Mouse (Mus musculus): ENCODE measurements around the gene Mgat1. TPM values are rescaled to one million over a fixed set of nuclear protein-coding genes. Genes with fewer than 3 reads are reported as not detected.
"Not testable (repeated sequence)": the region's sequence is repeated elsewhere in the genome, so short reads cannot be mapped to it uniquely, and the experiment has no call there.

Mgat1 gene
- polyA plus RNA-seq, 1 experiment from 2014 or later, result 39.0 TPM

DNA sequence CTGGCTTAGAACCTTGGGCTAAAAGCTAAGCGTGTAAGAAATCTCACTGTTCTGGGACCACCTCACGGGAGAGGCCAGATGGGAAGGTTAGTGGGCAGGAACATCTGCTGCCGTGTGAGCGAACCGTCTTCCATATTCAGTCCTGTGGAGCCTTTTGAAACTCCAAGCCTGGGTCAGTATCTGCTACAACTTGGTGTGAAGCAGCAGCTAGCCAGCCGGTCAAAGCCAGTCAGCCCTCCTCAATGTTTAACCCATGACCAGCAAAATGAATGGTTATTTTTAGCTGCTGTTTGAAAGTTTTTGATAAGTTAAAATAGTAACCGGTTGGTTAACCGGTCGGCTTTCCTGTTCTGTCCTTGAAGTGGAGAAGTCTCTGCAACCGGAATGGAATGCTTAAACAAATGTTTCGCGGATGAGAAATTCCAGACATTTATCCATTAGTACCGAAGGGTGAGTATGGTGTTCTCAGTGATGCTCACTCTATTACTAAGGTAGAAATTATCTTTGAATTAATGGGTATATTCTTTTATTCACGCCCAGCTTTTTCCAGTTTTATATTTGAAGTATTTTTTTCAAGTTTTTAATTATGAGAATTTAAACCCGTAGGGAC, 24.1 kb downstream of the Mgat1 start:
- WGBS, result 88% methylated on average over 15 of the region's 15 CpGs
- no peak overlapping the region for H3K9ac ChIP-seq (replicated peaks)
- no peak overlapping the region for H3K4me3 ChIP-seq
- no peak for ATAC-seq (ENCODE audit: low FRiP score, low read depth)
- no peaks in the 10 kb centered on the region for H3K4me1 ChIP-seq
- H3K27me3 ChIP-seq, result no peaks in the 10 kb centered on the region
- no peaks in the 10 kb centered on the region for H3K9me3 ChIP-seq
- H3K36me3 ChIP-seq, result no peaks in the 10 kb centered on the region
- no peak overlapping the region for H3K4me2 ChIP-seq (replicated peaks)
- H3K27ac ChIP-seq (replicated peaks), result no peak overlapping the region

DNA sequence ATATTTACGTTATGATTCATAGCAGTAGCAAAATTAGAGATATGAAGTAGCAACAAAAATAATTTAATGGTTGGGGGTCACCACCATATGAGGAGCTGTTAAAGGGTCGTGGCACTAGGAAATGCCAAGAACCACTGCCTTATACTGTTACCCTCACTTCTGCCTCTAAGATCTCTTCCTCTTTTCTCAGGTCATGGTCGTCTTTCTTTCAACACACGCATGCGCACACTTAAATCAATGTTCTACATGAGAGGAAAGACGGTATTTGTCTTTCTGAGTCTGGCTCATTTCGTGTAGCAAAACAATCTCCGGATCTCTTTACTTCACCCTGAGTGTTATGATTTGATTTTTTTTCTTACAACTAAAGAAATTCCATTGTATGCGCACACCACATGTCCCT, 25.8 kb downstream of the Mgat1 start:
- Histone ChIP-seq H3K27ac (replicated peaks) (no peak overlapping the region), H3K4me3 (no peak overlapping the region), H3K4me1 (peaks cover 2% of the 10 kb centered on the region; the same call in 1 of the 2 replicates), H3K9me3 (no peaks in the 10 kb centered on the region), H3K9ac (replicated peaks) (no peak overlapping the region), H3K36me3 (no peaks in the 10 kb centered on the region), H3K4me2 (replicated peaks) (no peak overlapping the region), H3K27me3 (no peaks in the 10 kb centered on the region)
- ATAC-seq (ENCODE audit: low FRiP score, low read depth), result no peak
- 94% methylated on average over 9 of the region's 9 CpGs for WGBS

DNA sequence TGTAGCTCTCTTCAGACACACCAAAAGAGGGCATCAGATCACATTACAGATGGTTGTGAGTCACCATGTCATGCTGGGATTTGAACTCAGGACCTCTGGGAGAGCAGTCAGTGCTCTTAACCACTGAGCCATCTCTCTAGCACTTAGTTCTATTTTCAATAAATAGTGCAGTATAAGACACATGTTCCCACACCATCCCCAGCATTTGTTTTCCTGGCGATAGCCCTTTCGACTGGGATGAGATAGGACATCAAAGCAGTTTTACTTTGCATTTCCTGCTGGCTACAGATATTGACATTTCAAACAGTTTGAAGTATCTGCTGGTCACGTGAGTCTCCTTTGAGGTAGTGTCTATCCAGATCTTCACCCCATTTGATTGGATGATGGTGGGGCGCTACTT, 26.4 kb downstream of the Mgat1 start:
- H3K4me1 ChIP-seq, result peaks cover 2% of the 10 kb centered on the region; the same call in 1 of the 2 replicates
- H3K27me3 ChIP-seq, result no peaks in the 10 kb centered on the region
- no peak overlapping the region for H3K27ac ChIP-seq (replicated peaks)
- H3K9me3 ChIP-seq, result no peaks in the 10 kb centered on the region
- WGBS, result 88% methylated on average over 4 of the region's 4 CpGs
- no peak overlapping the region for H3K4me3 ChIP-seq
- H3K4me2 ChIP-seq (replicated peaks), result no peak overlapping the region
- no peaks in the 10 kb centered on the region for H3K36me3 ChIP-seq
- no peak for ATAC-seq (ENCODE audit: low FRiP score, low read depth)
- H3K9ac ChIP-seq (replicated peaks), result no peak overlapping the region

DNA sequence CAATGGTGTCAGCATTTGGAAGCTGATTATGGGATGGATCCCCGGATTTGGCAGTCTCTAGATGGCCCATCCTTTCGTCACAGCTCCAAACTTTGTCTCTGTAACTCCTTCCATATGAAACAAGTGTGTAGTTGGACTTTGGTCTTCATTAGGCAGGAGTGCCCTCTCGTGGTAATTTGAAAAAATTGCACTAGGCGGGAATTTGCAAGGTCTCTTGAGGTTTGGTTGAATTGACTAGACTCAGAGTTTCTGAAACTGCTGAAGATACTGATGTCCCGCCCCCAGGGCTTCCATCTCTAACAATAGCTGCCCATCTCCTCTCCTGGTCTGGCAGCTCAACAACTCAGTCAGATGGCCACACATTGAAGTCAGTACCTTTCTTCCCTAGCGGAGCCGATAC, 27.3 kb downstream of the Mgat1 start:
- no peaks in the 10 kb centered on the region for H3K27me3 ChIP-seq
- H3K4me2 ChIP-seq (replicated peaks), result no peak overlapping the region
- no peaks in the 10 kb centered on the region for H3K36me3 ChIP-seq
- peaks cover 2% of the 10 kb centered on the region; the same call in 1 of the 2 replicates for H3K4me1 ChIP-seq
- H3K9me3 ChIP-seq, result no peaks in the 10 kb centered on the region
- no peak overlapping the region for H3K27ac ChIP-seq (replicated peaks)
- 34% methylated on average over 7 of the region's 7 CpGs for WGBS
- no peak overlapping the region for H3K4me3 ChIP-seq
- H3K9ac ChIP-seq (replicated peaks), result no peak overlapping the region
- peak; percentile 52 for ATAC-seq (ENCODE audit: low FRiP score, low read depth)

DNA sequence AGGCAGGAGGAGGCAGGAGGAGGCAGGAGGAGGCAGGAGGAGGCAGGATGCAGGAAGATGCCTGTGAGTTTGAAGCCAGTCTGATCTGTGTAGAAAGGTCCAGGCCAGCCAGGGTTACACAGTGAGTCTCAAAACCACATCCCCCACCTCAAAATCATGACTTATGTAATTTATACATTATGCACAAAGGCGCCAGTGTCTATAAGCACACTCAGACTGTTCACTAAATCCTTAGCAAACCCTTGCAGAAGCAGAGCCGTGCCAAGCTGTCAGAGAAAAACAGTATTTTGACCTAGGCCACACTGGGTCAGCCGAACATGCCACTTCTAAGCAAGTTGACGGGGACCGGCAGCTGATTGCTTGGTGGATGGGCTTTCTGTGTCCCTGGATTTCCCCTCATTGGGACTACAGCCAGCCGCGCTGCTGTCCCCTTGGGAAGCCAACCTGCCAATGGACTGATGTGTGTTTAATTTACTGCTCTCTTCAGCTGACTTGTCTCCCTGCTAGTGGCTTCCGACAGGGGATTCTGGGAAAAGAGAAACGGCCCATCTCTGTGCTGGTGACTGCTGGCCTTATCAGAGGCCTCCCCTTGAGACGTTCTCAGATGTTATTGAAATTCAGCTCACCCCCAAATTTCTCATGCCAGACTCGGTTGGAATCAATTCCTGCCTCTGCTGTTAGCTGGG, 30.0 kb downstream of the Mgat1 start:
- WGBS, result 64% methylated on average over 11 of the region's 11 CpGs

DNA sequence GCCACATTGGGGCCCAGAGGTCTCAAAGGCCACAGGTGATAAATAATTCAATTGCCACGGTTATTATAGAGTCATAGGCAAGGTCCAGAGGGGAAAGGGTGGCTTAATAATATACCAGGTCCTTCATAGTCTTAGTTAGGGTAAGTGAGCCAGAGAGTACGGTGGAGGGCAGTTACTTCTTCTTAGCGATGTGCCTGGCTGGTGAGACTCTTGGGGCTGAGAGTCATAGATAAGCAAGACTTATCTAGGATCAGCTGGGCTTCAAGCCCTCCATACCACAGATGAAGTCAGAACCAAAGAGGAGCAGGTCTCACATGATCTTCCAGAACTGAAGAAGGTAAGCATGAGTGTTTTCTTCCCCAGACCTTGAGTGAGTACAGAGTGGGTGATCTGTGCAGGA, 34.2 kb downstream of the Mgat1 start, which contains the start of gene Olfr1393:
Gene Olfr1393 (plus strand): TSS at position 83 of the 400 bp plus-strand sequence.
- H3K4me2 ChIP-seq (replicated peaks), result no peak within 1 kb of the TSS
- H3K27me3 ChIP-seq, result no peaks in the 10 kb centered on the region
- H3K4me1 ChIP-seq, result peaks cover 2% of the 10 kb centered on the region; the same call in 1 of the 2 replicates
- 85% methylated on average over 3 of the region's 3 CpGs for WGBS
- H3K36me3 ChIP-seq, result no peaks in the 10 kb centered on the region
- H3K9ac ChIP-seq (replicated peaks), result no peak within 1 kb of the TSS
- no peak for ATAC-seq (ENCODE audit: low FRiP score, low read depth)
- H3K9me3 ChIP-seq, result no peaks in the 10 kb centered on the region
- H3K27ac ChIP-seq (replicated peaks), result no peak within 1 kb of the TSS
- no peak within 1 kb of the TSS for H3K4me3 ChIP-seq

More for the DNA sequence above, 30.0 kb downstream of the Mgat1 start:
- peak overlapping the region; percentile 35 for H3K27ac ChIP-seq (replicated peaks)
- no peaks in the 10 kb centered on the region for H3K27me3 ChIP-seq
- H3K4me1 ChIP-seq, result peaks cover 2% of the 10 kb centered on the region; the same call in 1 of the 2 replicates
- no peaks in the 10 kb centered on the region for H3K9me3 ChIP-seq
- H3K9ac ChIP-seq (replicated peaks), result no peak overlapping the region
- H3K4me2 ChIP-seq (replicated peaks), result no peak overlapping the region
- no peak overlapping the region for H3K4me3 ChIP-seq
- no peaks in the 10 kb centered on the region for H3K36me3 ChIP-seq
- ATAC-seq (ENCODE audit: low FRiP score, low read depth), result peak; percentile 59

DNA sequence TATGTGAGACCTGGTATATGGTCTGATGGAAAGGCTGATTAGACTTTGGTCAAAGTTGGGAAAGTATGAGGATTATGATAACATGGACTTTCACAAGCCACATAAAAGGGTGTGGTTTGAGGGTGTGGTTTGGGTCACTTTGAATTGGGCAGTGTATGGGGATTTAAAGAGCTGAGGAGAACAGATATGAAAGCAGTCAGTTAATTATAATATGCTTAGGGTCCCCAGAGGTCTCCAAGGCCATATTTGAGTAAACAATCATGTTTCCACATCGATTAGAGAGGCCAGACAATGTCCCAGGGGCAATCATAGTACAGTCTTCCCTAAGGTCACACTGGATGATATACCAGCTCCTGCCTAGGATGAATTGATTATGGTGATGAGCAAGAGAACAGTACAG, 41.0 kb downstream of the Mgat1 start, which contains the start of gene Olfr1392:
Gene Olfr1392 (plus strand): TSS at position 301 of the 400 bp plus-strand sequence.
- H3K4me2 ChIP-seq (replicated peaks); H3K4me3 ChIP-seq; ATAC-seq (ENCODE audit: low FRiP score, low read depth); H3K9ac ChIP-seq (replicated peaks); H3K4me1 ChIP-seq; H3K9me3 ChIP-seq; H3K27me3 ChIP-seq; H3K36me3 ChIP-seq; H3K27ac ChIP-seq (replicated peaks): not testable (repeated sequence)
- 52% methylated on average over 1 of the region's 1 CpGs for WGBS

DNA sequence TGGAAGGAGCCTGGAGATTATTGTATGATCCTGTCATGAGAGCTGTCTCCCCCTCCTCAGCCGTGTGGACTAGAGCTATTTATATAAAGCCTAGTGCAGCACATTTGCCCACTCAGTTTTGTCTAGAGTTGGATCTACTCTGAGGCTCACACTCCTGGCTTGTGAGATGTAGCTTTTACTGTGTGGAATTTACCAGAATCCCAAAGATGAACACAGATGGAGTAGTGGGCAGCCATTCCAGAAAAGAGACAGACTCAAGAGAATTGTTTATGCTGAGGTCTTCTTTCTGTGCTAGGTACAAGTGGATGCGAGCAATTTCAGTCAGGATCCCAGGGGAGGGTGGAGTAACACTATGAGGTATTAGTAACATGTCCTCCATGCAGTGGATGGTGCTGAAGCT, 43.3 kb downstream of the Mgat1 start:
- Histone ChIP-seq H3K9ac (replicated peaks) (no peak overlapping the region), H3K4me3 (no peak overlapping the region), H3K9me3 (no peaks in the 10 kb centered on the region), H3K4me2 (replicated peaks) (no peak overlapping the region), H3K27me3 (no peaks in the 10 kb centered on the region), H3K36me3 (no peaks in the 10 kb centered on the region), H3K27ac (replicated peaks) (no peak overlapping the region), H3K4me1 (no peaks in the 10 kb centered on the region)
- 77% methylated on average over 2 of the region's 2 CpGs for WGBS
- no peak for ATAC-seq (ENCODE audit: low FRiP score, low read depth)

DNA sequence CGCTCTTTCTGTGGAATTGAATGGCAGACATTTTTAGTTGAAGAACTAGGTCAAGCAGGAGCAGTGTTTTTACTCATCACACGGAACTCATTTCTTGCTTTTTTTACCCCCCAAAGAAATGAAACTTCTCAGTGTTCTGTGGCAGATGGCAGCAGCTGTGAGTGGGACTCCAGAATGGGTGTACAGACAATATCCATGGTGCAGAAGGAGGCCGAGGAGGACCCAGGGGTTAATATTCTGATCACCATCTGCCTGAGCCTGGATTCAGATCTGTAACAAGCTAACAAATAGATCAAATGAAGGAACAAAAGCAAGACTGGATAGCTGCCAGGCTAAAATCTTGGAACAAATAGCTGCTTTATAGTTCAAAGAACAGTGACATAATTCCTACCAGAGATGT, 48.8 kb downstream of the Mgat1 start:
- no peaks in the 10 kb centered on the region for H3K27me3 ChIP-seq
- no peak for ATAC-seq (ENCODE audit: low FRiP score, low read depth)
- no peaks in the 10 kb centered on the region for H3K9me3 ChIP-seq
- H3K27ac ChIP-seq (replicated peaks), result no peak overlapping the region
- peaks cover 3% of the 10 kb centered on the region; the same call in 1 of the 2 replicates for H3K4me1 ChIP-seq
- no peak overlapping the region for H3K9ac ChIP-seq (replicated peaks)
- no peaks in the 10 kb centered on the region for H3K36me3 ChIP-seq
- no peak overlapping the region for H3K4me2 ChIP-seq (replicated peaks)
- 69% methylated on average over 3 of the region's 3 CpGs for WGBS
- no peak overlapping the region for H3K4me3 ChIP-seq

DNA sequence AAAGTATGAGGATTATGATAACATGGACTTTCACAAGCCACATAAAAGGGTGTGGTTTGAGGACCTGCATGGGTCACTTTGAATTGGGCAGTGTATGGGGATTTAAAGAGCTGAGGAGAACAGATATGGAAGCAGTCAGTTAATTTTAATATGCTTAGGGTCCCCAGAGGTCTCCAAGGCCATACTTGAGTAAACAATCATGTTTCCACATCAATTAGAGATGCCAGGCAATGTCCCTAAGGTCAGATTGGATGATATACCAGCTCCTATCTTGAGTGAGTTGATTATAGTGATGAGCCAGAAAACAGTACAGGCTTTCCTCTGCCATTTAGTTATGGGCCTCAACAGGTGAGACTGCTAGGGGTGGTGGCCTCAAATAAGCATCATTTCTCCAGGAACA, 60.5 kb downstream of the Mgat1 start, which contains the start of gene Olfr10:
Gene Olfr10 (plus strand): TSS at position 301 of the 400 bp plus-strand sequence.
- no peak within 1 kb of the TSS for H3K4me2 ChIP-seq (replicated peaks)

DNA sequence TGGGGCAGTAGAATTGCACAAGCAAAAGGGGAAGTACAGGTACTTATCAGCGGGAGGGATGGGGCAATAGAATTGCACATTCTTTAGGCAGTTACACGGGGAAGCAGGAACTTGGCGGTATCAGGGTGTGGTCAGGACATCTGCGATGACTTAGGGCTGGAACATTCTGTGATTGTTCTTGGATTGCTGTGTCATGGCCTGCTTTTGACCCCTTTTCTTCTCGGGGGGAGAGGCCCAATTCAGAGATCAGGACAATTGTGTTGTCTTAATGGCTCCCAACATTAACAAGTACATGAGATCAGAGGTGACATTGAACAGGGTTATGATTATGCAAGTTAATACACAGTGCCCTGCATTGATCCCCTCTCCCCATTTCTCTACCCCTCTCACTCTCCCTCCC, 64.6 kb downstream of the Mgat1 start:
- H3K27ac ChIP-seq (replicated peaks); H3K4me3 ChIP-seq; ATAC-seq (ENCODE audit: low FRiP score, low read depth); H3K36me3 ChIP-seq; H3K4me1 ChIP-seq; H3K27me3 ChIP-seq; H3K4me2 ChIP-seq (replicated peaks); H3K9ac ChIP-seq (replicated peaks); H3K9me3 ChIP-seq: not testable (repeated sequence)
- 85% methylated on average over 5 of the region's 5 CpGs for WGBS

More for the DNA sequence above, 60.5 kb downstream of the Mgat1 start, which contains the start of gene Olfr10:
- Histone ChIP-seq H3K36me3 (no peaks in the 10 kb centered on the region), H3K4me3 (no peak within 1 kb of the TSS), H3K27ac (replicated peaks) (no peak within 1 kb of the TSS), H3K4me1 (no peaks in the 10 kb centered on the region), H3K9ac (replicated peaks) (no peak within 1 kb of the TSS), H3K27me3 (no peaks in the 10 kb centered on the region), H3K9me3 (no peaks in the 10 kb centered on the region)
- no peak for ATAC-seq (ENCODE audit: low FRiP score, low read depth)

Data from midbrain, embryonic 12.5 days (tissue).